Mouse (Mus musculus) embryo, embryonic 11.5 days (tissue): ENCODE measurements around the gene Kcnh1.

ENCODE experiments used
- DNase-seq: peaks from one replicate; pipeline ENCODE4 v3.0.0-alpha.2; 2012; ENCODE audit warnings: low read depth, low spot score

Gene Kcnh1

DNA sequence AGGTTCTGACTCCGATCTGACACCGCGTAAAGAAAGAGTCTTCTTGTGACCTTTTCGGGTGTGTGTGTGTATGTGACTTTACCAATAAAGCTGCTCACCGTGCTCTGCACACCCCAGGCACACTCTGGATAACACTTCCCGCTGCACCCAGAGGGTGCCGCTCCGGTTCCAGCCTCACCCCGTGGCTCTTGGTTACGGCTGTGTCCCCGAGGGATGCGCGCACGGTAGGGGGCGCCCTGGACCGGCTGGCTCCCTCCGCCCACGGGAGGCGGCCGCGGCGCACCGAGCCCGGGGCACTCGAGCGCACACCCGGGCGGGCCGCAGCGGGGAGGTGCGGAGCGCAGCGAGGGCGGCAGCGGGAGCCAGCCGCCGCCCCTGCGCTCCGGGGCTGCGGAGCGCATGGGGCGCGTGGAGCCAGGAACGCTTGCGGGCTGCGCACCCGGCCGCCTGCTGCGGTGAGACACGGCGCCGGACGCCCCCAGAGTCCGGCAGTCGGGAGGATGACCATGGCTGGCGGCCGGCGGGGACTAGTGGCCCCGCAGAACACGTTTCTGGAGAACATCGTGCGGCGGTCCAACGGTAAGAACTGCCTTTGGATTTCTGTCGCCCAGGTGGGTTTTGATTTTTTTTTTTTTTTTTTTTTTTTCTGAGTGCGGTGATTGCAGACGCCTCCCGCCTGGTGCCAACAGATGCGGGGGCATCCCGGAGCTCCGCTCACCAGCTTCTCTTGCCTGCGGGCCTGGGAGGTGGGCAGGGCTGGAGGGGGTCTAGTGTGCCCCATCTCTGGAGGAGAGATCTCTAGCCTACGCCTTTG lies at the start of gene Kcnh1:
Kcnh1 (plus strand) TSS at position 267 of the 814 bp plus-strand sequence.
- DNase-seq, result peak; percentile 47

GRCm38 (mm10) chr1:192151179-192151578 lies 39.4 kb upstream of the Kcnh1 start:
- DNase-seq, result no peak

- DNase-seq, result no peak
These were observed 19.1 kb upstream of the Kcnh1 start for GRCm38 (mm10) chr1:192171477-192171876.

- DNase-seq, result no peak
These were observed 10.7 kb upstream of the Kcnh1 start for GRCm38 (mm10) chr1:192179877-192180276.

DNA sequence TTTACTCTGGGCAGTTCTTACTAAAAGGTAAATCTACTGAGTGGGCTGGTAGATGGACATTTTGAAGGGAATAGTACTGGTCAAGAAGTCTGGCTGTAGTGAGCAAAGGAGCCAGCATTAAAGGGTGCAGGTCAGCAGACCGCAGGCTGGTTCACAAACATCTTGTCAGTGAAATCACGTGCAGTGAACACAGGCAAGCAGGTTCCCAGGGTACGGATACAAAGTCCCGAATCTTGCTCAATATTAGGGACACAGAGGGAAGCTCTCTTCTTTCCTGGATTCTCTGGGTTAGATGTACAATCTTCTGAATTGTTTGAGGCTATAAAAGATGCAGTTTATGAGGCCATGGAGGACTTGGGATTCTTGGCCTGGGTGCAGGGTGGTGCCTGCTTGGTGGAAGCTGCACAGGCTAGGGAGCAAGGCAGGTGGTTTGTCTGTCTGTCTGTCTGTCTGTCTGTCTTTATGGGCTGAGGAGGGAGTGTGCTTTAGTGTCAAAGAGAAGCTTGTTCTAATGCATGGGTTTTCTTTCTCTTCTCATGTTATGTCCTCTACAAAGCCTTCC lies 8.8 kb upstream of the Kcnh1 start:
- DNase-seq, result no peak

DNA sequence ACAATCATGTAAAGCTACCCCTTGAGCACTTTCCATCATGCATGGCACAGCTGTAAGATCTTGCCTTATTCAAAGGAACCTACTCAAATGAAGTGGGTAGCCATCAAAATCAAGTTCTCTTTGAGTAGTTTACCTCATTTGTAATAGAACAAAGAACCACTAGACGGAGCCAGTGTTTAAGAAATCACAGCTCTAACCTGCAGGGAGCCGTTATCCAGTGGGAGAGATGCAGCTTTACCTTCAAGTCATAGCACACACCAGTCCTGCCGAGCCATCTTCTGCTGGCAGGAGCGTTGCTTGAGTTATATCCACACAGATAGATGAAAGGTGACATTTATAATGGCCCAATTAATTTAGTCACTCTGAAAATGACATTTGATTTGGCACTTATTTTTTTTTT lies 1.5 kb upstream of the Kcnh1 start:
- DNase-seq, result peak; percentile 35

DNA sequence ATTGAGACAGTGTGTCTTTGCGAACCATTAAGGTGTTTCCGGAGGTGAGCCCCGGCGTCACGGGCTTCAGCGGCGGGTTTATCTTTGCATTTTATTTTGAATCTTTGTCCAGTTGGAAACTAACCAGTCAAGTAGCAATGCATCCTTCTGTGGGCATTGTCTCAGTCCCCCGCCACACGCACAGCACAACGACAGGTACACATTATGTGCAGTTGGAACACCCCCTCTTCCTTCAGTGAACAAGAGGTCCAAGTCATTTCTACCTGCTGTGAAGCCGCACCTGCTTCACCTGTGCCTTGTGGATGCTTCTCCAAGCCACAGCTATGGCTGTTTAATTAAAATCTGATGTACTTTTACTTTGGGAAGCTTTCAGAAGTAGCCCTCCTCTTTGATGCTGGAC lies 803 bp upstream of the Kcnh1 start:
- DNase-seq, result no peak

DNA sequence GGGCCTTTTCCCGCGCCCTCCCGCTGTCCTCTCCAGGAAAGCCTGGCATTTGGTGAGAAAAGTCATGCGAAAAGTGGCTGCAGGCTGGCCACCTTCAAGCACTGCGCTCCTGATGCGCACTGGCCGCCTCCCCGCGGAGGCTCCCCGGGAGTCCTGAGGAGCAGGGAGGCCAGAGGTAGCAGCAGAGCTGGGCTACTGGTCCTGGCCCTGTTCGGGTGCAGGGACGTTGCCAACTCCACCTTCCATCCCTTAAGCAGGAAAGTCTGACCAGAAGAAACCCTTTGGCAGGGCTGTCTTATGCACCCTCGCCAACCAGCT lies 707 bp downstream of the Kcnh1 start:
- DNase-seq, result no peak

DNA sequence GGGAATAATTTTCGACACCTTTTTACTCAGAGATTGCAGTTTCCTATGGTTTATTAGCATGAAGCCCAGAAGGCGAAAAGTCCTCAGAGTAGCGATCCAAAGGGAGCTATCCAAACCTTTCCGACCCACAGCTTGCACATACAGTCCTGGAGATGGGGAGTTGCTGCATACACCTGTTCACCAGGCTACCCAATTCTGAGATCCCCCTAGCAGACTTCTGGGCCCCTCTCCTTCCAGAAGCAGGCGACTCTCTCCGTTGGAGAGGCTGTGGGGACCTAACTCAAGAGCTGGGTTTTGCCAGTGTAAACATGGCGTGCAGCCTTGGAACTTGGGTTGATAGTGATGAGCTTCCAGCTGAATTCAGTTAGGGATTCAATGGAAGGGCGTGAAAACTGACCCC lies 1.3 kb downstream of the Kcnh1 start:
- DNase-seq, result no peak

GRCm38 (mm10) chr1:192192710-192193109 lies 2.1 kb downstream of the Kcnh1 start:
- no peak for DNase-seq

- no peak for DNase-seq
These were observed 3.1 kb downstream of the Kcnh1 start for GRCm38 (mm10) chr1:192193656-192194055.

GRCm38 (mm10) chr1:192197495-192197894 lies 6.9 kb downstream of the Kcnh1 start:
- no peak for DNase-seq

DNA sequence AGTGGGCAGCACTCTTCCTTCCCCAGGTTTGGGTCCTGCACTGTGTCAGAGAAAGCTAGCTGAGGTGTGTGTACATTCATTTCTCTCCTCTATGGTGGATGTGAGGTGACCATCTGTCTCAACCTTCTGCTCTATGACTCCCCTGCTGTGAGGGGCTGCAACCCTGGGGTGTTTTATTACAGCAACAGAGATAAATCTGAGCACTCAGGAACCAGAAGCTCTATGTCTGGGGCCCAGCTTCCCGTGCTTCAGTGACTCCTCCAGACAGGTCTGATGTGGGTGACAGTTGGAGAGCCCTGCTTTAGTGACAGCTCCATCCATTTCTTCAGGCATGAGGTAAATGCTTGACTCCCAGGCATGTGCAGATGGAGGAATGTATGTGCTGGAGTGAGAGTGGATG lies 12.4 kb downstream of the Kcnh1 start:
- no peak for DNase-seq

GRCm38 (mm10) chr1:192207956-192208355 lies 17.4 kb downstream of the Kcnh1 start:
- DNase-seq, result no peak

DNA sequence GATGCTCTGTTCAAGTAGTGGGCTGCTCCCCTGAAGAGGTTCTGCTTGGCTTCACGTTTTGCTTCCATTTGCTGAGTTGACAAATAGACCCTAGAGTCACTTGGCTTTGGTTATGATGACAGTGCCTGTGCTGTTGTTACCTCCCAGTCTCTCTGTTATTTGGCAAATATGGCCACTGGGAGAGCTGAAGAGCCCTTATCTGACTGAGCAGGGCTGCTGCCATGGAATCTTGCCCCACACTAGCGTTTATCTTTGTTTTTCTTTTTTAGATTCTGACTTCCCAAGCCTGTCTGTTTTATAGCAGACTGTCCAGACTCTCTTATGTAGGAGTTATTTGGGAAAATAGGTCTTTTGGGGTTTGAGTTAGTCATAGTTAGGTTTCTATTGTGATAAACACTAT lies 21.9 kb downstream of the Kcnh1 start:
- DNase-seq, result no peak

DNA sequence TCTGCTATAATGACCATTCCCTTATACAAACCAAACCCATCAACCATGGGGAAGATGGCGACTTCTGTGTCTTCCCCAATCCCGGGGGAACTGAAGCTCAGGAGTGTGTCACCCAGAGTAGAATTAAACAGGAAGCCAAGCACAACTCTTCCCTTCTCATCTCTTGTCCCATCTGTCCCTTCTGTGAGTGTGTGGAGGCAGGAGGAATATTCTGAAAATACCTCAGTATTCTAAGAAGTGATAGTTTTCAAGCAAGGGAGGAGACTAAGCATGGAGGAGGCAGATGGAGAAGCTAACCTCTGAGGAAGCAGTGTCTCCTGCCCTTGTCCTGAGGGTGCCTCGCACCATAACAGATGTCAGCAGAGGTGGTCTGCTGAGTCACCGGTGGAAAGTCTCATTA lies 24.1 kb downstream of the Kcnh1 start:
- DNase-seq, result no peak

DNA sequence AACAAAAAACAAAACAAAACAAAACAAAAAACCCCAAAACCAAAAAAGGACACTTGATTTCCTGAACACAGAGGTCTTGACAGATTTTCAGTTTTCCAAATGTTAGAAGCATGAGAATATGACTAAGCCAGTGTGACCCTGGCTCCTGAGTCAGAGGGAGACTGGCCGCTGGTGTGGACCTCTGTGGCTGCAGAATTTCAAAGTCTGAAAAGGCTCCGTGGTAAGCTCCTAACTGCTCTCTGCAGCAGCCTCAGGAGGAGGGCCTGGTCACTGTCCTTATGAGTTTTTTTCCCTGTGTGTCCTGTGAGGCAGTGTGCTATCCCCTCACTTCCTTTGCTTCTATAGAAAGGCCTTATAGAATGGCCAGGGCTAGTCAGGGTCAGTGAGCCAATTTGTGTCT lies 29.6 kb downstream of the Kcnh1 start:
- no peak for DNase-seq

GRCm38 (mm10) chr1:192224161-192224560 lies 33.6 kb downstream of the Kcnh1 start:
- DNase-seq, result no peak

DNA sequence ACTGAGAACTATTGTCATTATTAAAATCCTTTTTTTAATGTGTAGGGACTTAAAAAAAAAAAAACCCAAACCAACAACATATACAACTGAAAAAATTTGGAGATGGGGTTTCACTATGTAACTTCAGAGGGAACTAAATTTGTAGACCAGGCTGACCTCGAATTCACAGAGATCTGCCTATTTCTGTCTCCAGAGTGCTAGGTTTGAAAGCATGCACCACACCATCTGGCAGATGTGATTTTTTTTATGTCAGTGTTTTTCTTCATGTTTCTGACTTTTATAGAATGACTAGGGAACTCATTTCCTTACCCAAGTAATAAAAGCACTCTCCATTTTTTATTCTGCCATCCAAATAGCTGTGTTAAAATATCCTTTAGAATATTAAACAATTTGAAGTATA lies 42.1 kb downstream of the Kcnh1 start:
- DNase-seq, result no peak

DNA sequence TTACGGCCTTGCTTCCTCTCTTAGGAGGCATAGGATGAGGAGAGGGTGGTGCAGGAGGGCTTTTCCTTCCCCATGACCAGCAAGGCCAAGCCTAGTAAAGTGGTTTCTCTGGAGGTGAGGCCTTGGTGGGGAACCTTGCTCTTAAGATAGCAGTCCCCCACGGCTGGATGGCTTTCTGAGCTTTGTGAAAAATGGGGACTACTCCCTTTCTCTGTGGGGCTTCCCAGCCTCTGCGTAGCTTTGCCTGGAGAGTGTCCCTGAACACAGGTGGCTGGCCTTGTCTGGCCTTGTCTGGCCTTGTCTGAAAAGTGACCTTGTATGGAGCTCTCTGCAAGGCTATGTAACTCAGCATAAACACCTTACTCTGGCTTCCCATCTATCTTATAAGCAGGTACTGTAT lies 56.3 kb downstream of the Kcnh1 start:
- no peak for DNase-seq

DNA sequence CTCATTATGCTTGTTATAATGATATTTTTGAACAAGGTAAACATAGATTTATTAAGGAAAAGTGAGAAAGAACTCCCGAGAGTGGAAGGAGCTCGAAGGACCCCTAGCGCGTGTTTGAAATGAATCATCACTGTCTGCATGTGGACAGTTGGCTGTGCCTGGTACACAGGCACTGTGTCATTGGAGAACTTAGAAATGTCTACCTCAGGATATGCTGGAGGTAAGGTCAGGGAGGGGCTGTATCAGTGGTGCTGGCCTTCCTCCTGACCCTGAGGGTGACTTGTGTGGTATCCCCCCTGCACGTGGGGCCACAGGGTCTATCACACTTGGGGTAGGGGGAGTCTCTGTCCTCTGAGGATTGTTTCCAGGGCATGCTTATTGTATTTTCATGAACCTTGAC lies 68.6 kb downstream of the Kcnh1 start:
- DNase-seq, result no peak

DNA sequence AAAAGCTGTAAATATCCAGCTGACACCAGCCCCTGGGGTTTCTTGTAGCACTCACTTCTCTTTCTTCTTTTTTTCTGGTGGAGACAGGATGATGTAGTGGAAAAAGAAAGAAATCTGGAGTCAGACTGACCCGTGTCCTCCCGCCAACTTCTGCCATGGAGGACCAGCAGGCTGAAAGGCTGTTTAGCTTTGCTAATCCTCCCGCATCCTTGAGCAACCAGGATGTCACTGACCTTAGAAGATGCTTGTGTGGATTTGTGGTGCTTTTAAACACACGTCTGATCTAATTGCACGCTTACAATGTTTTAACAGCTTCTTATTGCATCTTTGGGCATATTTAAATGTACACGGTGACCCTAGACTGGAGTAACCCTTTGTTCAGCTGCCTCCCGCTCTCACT lies 69.0 kb downstream of the Kcnh1 start:
- no peak for DNase-seq

DNA sequence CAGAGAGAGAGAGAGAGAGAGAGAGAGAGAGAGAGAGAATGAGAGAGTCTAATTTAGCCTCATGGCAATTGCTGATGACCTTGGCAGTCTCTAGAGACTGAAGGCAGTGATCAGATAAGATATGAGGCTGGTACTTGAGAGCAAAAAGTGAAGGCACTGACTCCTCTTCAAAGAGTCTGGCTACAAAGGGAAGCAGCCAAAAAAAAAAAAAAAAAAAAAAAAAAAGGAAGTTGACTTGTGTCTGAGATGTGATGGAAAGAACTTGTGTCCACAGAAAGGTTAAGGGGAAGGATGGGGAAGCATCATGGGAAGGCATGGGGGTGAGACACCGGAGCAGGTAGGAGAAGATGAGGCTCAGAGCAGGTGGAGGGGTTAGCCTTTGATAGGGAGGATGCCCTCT lies 75.1 kb downstream of the Kcnh1 start:
- DNase-seq, result no peak

GRCm38 (mm10) chr1:192266956-192267355 lies 76.4 kb downstream of the Kcnh1 start:
- no peak for DNase-seq
